Mouse (Mus musculus) cerebellum, adult 9-11 months (tissue): ENCODE measurements around the gene Gpr85.

Experiments
- DNase-seq: peaks from one replicate; pipeline ENCODE4 v3.0.0; 2022

Gpr85 gene

GRCm38 (mm10) chr6:13812157-13812556, 27.6 kb downstream of the Gpr85 start:
- DNase-seq, result peak; percentile 67

DNA sequence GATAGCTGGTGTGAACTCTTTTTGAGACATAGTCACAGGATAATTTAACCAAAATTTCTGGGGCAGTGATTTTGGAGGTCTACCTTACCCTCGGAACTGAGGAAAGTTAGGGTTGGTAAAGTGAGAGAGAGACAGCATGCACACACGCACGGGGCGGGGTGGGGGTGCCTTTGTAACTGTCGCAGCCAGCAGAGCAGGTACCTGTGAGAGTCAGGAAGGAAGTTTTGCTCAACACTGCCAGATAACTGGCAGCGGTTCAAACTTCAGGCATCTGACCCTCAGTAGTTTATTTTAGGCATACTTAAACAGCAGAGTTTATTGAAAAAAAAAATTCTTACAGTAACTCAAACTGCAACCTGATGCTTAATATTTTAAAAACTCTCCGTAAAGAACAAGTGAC, 39.7 kb downstream of the Gpr85 start:
- no peak for DNase-seq

DNA sequence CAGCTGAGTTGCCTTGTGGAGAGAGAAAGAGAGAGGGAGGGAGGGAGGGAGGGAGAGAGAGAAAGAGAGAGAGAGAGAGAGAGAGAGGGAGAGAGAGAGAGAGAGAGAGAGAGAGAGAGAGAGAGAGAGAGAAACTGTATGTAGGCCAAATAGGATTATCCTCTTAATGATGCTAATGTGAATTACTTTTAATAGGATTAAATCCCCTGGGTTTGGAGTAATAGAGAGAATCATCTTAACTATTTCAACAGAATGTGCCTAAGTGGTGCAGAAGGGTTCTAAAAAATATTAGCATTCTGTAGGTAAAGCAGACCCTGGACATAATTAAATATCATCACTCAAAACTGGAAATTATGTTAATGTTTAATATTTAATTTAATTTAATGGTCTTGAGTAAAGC, 42.4 kb downstream of the Gpr85 start:
- no peak for DNase-seq
